Mouse (Mus musculus): ENCODE results near the gene Lrrn1.
A peak's percentile ranks its signal among the peaks of the same experiment; 100 is the strongest.

Gene Lrrn1

GRCm38 (mm10) chr6:107528877-107529864 lies at the start of gene Lrrn1:
Lrrn1 (plus strand) TSS chr6:107529768.
- peak; percentile 52 for DNase-seq (ENCODE audit: low read depth, low spot score)

GRCm38 (mm10) chr6:107494491-107494890 lies 35.1 kb upstream of the Lrrn1 start:
- DNase-seq (ENCODE audit: low read depth, low spot score): no peak

DNA sequence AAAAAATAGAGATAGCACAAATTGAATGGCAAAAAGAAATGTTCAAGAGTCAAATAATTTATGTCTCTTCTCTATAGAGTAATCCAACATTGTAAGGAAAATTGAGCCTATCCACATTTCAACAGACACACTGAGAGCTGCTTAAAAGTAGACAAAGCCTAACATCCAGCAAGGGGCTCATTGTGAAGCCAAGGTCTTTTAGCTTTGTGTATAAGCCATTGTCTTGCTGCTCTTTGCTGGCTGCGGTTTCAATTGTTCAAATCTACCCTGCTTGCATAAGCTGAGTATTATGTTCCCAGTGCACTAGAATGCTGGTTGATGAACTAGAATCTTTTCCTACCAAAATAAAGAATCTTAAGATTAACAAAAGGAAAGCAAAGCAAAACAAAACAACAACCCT lies 33.7 kb upstream of the Lrrn1 start:
- peak; percentile 47 for DNase-seq (ENCODE audit: low read depth, low spot score)

DNA sequence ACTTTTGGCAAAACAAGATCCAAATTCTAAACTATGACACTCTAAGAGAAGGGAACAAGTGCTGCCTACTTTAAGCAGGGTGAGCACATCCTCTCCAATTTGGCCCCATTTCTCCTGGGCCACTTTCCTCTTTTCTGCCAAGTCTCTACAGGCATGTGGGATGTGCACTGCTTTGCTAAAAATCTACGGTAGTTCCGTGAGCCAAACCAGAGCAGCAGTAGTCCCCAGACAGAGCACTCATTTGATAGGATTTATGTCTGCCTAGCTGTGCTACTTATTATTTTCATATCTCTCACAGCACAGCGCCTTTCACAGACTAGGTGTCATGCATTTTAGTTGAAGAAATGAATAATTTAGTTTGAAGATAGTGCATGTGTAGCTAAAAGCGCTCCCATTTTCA lies 15.9 kb upstream of the Lrrn1 start:
- no peak for DNase-seq (ENCODE audit: low read depth, low spot score)

DNA sequence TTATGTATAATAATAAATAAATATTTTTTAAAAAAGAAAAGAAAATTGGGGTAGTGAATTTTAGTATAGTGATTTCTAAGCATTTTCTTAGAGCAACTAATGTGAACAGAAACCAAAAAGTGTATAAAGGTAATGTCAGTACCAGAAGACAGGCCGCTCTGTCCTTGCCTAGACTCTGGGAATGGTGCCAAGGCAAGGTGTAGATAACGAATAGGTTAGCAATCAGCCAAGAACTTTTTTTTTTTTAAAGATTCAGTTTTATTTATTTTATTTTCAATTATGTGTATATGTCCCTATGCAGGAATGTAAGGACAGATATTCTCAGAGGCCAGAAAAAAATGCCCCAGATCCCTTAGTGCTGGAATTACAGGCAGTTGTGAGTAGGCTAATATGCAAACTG lies 5.6 kb upstream of the Lrrn1 start:
- DNase-seq (ENCODE audit: low read depth, low spot score): no peak

DNA sequence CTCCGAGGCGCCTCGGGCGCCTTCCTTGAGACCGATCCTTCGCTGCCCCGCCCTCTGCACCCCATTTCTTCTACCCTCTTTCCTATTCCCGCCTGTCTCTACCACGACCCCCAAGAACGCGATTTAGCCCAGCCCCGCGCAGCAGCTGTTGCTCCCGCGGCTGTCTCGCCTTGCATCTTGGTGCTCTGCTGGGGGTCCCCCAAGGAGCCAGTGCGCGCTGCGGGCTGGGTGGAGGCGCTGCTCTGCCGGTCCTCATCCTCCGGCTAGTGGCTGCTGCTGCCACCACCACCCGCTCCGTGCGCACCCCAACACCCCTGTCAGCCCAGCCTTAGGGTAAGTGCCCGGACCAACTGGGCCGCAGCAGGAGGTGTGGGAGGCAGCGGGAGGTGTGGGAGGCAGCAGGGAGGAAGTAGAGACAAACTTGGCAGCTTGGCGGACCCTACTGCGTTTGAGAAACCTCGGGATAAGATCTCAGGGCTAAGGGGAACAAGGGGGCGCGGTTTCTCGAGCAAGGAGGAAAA lies 403 bp downstream of the Lrrn1 start:
- DNase-seq (ENCODE audit: low read depth, low spot score): peak; percentile 41

DNA sequence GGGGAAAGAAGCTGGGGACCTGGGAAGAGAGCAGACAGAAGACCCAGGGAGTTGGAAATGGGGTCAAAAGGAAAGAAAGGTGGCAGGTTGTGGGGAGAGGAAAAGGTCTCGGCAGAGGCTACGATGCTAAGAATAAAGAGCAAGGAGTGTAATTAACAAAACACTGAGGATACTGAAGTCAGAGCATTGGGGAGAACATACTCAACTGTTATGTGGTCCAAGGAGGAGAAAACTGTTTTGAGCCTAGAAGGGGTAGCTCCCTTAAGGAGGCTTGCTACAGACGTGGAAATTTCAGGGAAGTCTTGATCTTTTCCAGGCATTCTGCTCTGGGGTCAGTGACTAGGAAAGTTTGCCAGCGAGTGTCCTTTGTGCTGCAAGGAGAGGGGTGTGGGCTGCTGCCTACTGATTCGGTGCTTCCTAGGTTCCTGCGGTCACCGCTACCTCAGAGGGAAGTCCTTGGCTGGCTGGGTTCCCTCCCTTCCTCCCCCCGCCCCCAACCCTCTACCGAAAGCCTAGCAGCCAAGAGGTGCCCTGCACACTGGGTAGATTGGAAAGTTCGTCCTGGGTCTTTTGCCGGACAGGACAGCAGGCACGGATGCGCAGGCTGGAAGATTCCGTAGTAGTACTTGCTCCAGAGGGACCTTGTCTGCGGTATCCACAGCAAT lies 1.2 kb downstream of the Lrrn1 start:
- peak; percentile 10 for DNase-seq (ENCODE audit: low read depth, low spot score)

DNA sequence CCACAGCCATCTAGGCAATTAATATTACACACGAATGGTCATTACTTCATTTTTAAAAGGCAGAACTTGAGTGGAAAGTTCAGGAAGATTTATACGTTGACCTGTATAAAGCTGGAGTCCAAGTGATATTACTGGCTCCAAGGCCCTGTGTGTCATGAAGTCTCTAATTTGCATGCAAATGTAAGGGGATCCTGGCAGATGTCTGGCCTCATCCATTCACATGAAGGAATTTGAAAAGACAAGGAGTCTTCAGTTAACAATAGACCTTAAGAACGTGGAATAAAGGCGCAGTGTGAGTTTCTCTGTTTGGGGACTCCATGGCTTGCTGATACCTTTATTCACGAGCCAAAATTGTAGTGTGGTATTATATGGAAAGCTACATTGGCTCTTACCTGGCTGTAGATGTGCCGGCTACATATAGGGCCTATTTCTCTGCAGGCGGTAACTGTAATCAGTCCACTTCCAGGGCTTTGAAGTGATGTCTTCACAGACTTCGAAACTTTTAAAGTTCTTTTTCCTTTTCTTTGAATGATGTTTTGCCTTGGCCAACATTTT lies 2.0 kb downstream of the Lrrn1 start:
- DNase-seq (ENCODE audit: low read depth, low spot score): peak; percentile 40

DNA sequence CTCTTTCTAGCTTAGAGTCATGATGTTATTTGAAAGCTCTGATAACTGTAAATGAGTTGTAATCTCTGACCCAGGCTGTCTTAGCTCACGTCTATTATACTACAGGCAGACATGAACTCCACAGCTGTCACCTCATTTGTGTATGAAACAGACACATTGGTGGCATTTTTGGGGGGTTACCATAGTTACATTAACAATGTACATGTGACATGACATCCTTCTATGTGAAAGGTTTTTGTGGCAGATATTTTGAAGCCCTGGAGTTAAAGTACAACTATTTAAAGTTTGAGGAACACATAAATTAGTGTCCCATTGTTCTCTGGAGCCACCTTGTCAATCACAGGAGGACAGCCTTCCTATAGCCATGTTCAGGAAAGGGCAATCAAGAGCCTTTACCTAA lies 5.0 kb downstream of the Lrrn1 start:
- no peak for DNase-seq (ENCODE audit: low read depth, low spot score)

DNA sequence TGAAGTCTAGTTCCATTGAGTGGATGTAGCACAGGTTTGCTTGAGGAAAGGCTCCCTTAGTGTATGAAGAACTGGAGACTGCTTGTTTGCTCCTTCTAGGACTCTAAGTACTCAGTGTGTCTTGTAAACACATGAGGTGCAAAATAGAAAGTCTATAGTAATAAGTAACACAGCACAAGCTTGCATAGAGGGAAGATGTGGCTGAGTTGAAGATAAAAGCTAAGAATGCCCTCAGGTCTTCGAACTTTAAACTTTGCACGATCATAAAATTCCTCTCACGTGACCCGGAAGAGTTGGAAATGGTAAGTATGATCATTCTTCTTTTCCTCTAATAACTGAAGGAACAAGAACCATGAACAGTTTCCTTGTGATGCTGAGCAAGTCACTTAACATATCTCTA lies 7.1 kb downstream of the Lrrn1 start:
- DNase-seq (ENCODE audit: low read depth, low spot score): no peak

- DNase-seq (ENCODE audit: low read depth, low spot score): no peak
These were observed 11.7 kb downstream of the Lrrn1 start for GRCm38 (mm10) chr6:107541222-107541621.

DNA sequence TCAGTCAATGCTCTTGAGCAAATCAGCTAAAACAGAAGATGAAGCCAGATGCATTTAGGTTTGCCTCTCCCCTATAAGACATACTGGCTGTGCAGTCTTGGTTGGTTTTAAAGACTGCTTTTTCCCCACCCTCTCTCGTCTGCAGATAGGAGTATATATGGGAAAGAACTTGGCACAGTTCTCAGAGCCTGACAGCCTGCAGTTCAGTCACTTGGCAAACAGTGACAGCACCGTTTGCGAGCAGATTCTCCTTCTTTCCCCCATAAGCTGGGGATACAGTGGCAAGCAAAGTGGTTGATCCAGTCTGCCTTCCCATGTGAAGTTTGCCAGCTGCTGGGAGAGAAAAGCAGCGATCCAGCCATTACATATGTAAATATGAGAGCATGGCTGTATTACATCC lies 12.3 kb downstream of the Lrrn1 start:
- no peak for DNase-seq (ENCODE audit: low read depth, low spot score)

DNA sequence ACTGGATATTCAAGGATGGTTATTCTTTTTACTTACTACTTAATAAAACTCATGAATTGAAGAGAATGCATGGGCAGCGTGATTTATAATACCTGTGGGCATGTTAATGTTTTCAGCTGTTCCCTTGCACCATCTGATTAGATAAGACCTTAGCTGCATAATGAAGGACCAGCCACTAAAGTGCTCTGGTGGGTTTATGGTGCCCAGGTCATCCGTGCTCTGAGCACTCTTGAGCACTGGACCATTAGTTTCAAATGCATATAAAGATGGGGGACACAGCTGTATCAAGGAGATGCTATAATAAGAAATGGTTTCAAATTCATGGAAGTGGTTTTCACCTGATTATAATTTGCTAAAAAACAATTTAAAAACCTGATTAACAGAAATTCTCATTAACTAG lies 16.7 kb downstream of the Lrrn1 start:
- DNase-seq (ENCODE audit: low read depth, low spot score): no peak

DNA sequence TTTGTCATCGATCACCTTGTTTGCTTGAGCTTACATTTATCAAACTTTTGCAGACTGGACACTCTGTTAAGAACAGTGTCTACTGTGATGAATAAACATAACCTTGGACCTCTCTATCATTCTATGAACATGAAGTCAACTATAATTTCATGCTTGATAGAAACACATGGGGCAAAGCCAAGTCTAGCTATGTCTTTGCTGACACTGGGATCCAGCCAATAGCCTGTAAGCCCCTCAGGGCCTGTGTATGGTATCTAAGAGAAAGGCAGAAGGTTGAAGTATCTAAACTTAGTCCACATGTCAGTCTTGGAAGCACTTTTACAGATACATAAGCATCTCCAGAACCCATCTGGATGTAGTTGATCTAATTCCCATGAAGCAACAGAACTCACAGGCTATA lies 22.9 kb downstream of the Lrrn1 start:
- no peak for DNase-seq (ENCODE audit: low read depth, low spot score)

DNA sequence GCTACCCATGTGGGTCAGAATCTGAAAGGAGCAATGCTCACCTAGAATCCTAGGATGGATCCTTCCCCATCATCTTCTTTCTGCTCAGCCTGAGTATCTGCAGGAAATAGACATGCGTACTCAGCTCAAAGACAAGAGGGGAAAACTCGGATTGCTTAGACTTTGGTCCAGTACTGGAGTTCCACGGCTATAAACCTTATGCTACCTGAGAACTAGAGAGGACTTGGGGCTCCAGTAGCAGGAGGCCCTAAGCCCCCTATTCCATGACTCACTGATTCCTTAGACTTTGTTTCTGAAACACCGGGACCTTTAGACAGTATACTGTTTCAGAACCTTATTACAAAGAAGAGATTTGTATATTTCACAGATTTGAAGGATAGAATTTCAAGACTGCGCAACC lies 25.8 kb downstream of the Lrrn1 start:
- no peak for DNase-seq (ENCODE audit: low read depth, low spot score)

DNA sequence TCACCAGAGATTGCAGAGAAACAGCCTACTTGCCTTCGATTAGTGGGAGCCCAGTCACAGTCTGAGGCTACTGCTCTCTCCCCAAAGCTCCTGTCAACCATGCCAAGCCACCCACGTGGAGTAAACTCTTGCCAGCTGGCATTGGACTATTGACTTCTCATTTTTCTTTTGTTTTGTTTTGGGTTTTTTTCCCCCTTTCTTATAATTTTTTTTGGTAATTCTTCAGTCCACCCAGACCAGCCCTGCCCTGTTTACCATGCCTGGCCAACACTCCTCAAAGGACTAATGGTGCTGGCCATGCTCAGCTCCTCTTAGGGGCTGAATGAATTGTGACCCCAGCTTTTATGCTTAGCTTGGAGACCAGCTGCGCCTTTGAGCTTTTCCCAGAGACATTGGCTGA lies 27.4 kb downstream of the Lrrn1 start:
- DNase-seq (ENCODE audit: low read depth, low spot score): no peak

DNA sequence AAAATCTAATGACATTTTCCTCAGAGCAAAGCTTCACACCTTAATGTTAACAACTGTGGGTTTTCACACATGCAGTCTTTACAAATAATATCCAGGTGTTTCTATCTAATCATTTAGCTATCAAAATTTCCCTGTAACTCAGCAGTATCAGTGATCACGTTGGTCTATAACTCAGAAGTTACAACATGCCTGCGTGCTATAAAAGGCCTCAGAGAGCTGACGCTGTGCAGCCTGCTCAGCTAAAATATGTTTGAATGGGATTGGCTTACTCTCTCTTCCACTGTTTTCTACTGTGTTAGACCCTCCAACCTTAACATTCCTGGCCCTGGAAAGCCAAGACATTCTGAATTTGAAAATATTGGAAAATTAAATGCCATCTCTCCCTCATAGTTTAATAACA lies 28.2 kb downstream of the Lrrn1 start:
- no peak for DNase-seq (ENCODE audit: low read depth, low spot score)

DNA sequence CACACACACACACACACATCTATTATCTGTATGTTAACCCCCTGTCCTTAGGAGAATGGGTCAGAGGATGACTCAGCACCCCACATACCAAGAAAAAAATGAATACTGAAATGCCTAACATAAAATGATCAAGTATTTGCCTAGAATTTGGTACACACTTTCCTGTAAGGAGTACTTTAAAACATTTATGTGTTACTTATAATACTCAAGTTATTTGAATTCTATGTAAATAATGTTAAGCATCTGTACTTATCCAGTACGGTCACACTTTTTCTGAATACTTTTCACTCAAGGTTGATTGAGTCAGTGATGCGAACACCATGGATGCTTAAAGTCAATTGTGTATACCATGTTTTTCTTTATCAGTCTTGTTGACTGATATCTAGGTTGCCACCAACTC lies 32.7 kb downstream of the Lrrn1 start:
- DNase-seq (ENCODE audit: low read depth, low spot score): no peak

DNA sequence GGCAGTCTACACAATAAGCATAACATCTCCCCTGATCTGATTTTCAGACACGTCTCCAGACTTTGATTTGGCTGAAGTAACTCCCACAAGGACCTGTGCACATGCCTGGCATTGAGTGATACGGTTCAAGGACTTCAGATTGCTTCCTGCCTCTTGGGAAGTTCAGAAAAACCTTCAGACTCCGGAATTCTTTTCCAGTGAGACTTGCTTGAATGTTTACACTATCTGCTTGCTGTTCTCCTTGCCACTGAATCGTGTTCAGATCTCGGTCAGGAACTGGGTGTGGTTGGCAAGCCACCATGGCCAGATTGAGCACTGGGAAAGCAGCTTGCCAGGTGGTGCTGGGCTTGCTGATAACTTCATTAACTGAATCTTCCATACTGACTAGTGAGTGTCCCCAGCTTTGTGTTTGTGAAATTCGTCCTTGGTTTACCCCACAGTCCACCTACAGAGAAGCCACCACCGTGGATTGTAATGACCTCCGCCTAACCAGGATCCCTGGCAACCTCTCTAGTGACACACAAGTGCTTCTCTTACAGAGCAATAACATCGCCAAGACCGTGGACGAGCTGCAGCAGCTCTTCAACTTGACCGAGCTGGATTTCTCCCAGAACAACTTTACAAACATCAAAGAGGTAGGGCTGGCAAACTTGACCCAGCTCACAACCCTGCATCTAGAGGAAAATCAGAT lies 37.5 kb downstream of the Lrrn1 start:
- DNase-seq (ENCODE audit: low read depth, low spot score): no peak

DNA sequence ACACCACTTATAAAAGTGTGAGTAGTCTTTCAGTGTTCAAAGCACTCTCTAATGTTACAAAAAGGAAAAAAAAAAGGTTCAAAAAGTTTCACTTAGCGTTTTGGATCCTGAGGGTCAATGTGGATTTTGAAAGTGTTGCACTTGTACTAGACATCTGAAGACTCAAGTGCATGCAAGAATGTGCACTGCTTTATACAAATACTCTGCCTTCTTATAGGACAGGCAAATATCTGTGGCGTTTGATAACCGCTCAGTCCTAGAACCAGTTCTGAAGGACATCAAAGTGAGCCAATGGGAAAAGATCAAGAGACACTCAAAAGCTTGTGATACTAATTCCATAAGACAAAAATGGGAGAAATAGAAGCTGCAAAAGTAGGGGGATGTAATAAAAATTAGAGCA lies 45.0 kb downstream of the Lrrn1 start:
- DNase-seq (ENCODE audit: low read depth, low spot score): no peak

DNA sequence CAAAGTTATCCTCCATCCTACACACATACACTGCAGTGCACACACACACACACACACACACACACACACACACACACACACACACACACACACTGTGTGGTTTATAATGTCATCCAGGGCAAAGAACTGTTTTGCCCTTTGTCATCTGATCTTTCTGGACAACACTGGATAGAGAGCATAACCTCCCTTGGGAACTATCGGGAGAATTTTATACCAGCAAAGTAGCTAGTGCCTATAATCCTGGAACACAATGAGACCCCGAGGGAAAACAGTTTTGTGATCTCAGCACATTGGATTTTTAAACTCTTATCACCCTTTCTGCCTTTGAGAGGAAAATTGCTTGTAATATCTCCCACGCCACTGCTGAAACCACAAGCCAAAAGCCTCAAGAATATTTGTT lies 45.8 kb downstream of the Lrrn1 start:
- DNase-seq (ENCODE audit: low read depth, low spot score): no peak

- no peak for DNase-seq (ENCODE audit: low read depth, low spot score)
These were observed 47.7 kb downstream of the Lrrn1 start for GRCm38 (mm10) chr6:107577309-107577708.
